Mouse (Mus musculus) forebrain, embryonic 16.5 days (tissue): ENCODE measurements at regions not wholly inside any gene's neighbourhood (a gene's known extent, or its start where the extent isn't known, plus 50 kb on each side); places are given as distances from the start of the nearest gene placed in this dataset.
A peak's percentile ranks its signal among the peaks of the same experiment; 100 is the strongest.

Source experiments
- ATAC-seq: fragments of 200-750 bp; cut with Nextera tagmentation; 2 replicates; pipeline ENCODE4 v1.8.0; 2017; ENCODE audit warnings: mild to moderate bottlenecking, moderate library complexity
- H3K27ac ChIP-seq: fragments of 300-500 bp; sonication (generic); 2 replicates; pipeline ENCODE4 v1.5.1; 2014; ENCODE audit warnings: low read length, control low read depth
- H3K27me3 ChIP-seq: fragments of 300-500 bp; sonication (generic); replicated peaks from 2 replicates; pipeline ENCODE4 v1.6.1; 2014; ENCODE audit warnings: low read length; ENCODE audit not compliant: control insufficient read depth, insufficient read depth
- H3K36me3 ChIP-seq: fragments of 300-500 bp; sonication (generic); 2 replicates; pipeline ENCODE4 v1.6.1; 2014; ENCODE audit not compliant: control insufficient read depth, insufficient read depth
- H3K4me1 ChIP-seq: fragments of 300-500 bp; sonication (generic); replicated peaks from 2 replicates; pipeline ENCODE4 v1.6.1; 2014; ENCODE audit warnings: low read length; ENCODE audit not compliant: control insufficient read depth, insufficient read depth
- H3K4me2 ChIP-seq: fragments of 300-500 bp; sonication (generic); 2 replicates; pipeline ENCODE4 v1.6.1; 2014; ENCODE audit warnings: mild to moderate bottlenecking, low read length, control low read depth
- H3K4me3 ChIP-seq: fragments of 300-500 bp; sonication (generic); replicated peaks from 2 replicates; pipeline ENCODE4 v1.5.1; 2014; ENCODE audit warnings: mild to moderate bottlenecking, low read length, control low read depth
- H3K9ac ChIP-seq: fragments of 300-500 bp; sonication (generic); replicated peaks from 2 replicates; pipeline ENCODE4 v1.6.1; 2014; ENCODE audit warnings: low read depth, low read length, control low read depth
- H3K9me3 ChIP-seq: fragments of 300-500 bp; sonication (generic); 2 replicates; pipeline ENCODE4 v1.6.1; 2016; ENCODE audit warnings: low read length; ENCODE audit not compliant: control insufficient read depth
- WGBS: fragments of 180-500 bp; shearing (Covaris S2); extraction: QIAGEN DNeasy Blood & Tissue Kit; methylation state at CpG from one replicate; pipeline ENCODE4 v1.1.7; 2014; 5-methylcytosine and 5-hydroxymethylcytosine counted together

DNA sequence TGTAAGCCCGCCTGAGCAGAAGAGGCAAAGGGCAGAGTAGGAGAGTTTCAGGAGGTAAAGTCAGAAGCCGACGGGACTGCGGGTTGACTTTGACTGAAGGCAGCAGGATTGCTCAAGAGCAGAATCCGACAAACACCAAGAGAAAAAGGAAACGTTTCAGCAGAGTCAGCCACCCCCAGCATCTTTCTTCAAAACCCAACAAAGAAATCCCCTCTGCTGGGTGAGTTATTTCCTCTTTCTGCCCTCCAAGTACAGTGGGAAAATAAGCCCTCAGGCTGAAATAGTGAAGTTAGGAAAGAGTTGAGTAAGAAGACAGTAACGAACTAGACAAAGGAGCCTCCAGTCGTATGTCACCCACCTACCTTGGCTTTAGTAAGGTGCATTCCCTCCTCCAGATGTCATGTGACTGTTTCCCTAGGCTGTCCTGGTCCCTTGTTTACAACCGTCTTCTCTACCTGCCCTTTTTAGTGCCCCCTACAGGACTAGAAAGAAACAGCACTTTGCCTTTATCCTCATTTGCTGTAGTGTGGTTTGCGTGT lies 196.9 kb downstream of the Dusp6 start:
- Histone ChIP-seq H3K4me3 (no peak overlapping the region), H3K9me3 (no peaks in the 10 kb centered on the region), H3K27ac (no peak overlapping the region), H3K36me3 (no peaks in the 10 kb centered on the region), H3K4me1 (peaks cover 8% of the 10 kb centered on the region), H3K9ac (no peak overlapping the region), H3K27me3 (no peaks in the 10 kb centered on the region), H3K4me2 (no peak overlapping the region)
- WGBS, result 50% methylated on average over 10 of the region's 10 CpGs
- ATAC-seq, result no peak; the same call in 1 of the 2 replicates

- Histone ChIP-seq H3K4me1 (peaks cover 8% of the 10 kb centered on the region), H3K27ac (no peak overlapping the region), H3K9me3 (no peaks in the 10 kb centered on the region), H3K4me3 (peak overlapping the region; percentile 44), H3K4me2 (peak overlapping the region; percentile 70), H3K9ac (peak overlapping the region; percentile 7; the same call in 1 of the 2 replicates), H3K36me3 (no peaks in the 10 kb centered on the region), H3K27me3 (no peaks in the 10 kb centered on the region)
- ATAC-seq, result peak; percentile 49
- 3% methylated on average over 17 of the region's 17 CpGs for WGBS
These were observed 197.9 kb downstream of the Dusp6 start for GRCm38 (mm10) chr10:99460847-99461445.

DNA sequence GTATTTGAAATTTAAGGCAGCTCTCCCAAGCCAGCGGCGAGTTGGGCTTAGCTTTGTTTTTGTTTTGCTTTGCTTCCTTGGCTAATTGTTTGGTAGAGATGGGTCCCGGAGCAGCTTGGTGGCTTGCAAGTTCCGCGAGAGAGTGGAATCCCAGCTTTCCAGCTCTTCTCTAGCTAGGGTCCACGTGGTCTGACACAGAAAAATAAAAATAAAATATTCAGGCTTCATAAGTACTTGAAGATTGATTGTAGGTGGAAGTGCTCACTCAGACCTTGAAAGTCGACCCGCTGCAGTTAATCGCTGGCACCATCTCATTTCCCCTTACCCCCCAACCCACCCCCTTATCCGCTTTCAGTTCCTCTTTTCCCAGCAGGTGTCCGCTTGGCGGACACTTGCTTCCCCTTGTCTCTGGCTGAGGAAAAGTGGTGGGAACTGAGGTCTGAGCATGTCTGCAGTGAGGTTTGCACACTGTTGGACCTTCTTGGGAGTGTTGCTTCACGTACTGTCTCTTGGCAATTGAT lies 198.5 kb downstream of the Dusp6 start:
- Histone ChIP-seq H3K4me3 (peak overlapping the region; percentile 44), H3K4me1 (peaks cover 8% of the 10 kb centered on the region), H3K9me3 (no peaks in the 10 kb centered on the region), H3K9ac (peak overlapping the region; percentile 7; the same call in 1 of the 2 replicates), H3K36me3 (no peaks in the 10 kb centered on the region), H3K4me2 (peak overlapping the region; percentile 70), H3K27ac (no peak overlapping the region), H3K27me3 (no peaks in the 10 kb centered on the region)
- WGBS, result 3% methylated on average over 13 of the region's 13 CpGs
- peak; percentile 55 for ATAC-seq

GRCm38 (mm10) chr10:99466695-99467094 lies 203.7 kb downstream of the Dusp6 start:
- H3K27me3 ChIP-seq, result no peaks in the 10 kb centered on the region
- WGBS, result 95% methylated on average over 1 of the region's 1 CpGs
- no peak overlapping the region for H3K4me3 ChIP-seq

GRCm38 (mm10) chr10:99467319-99467842 lies 204.3 kb downstream of the Dusp6 start:
- H3K27ac ChIP-seq, result no peak overlapping the region
- 69% methylated on average over 9 of the region's 9 CpGs for WGBS
- no peak overlapping the region for H3K9ac ChIP-seq
- H3K36me3 ChIP-seq, result no peaks in the 10 kb centered on the region
- no peaks in the 10 kb centered on the region for H3K27me3 ChIP-seq
- no peak overlapping the region for H3K4me3 ChIP-seq
- H3K4me1 ChIP-seq, result no peaks in the 10 kb centered on the region
- no peaks in the 10 kb centered on the region for H3K9me3 ChIP-seq
- no peak for ATAC-seq
- H3K4me2 ChIP-seq, result no peak overlapping the region

More at GRCm38 (mm10) chr10:99466695-99467094, 203.7 kb downstream of the Dusp6 start:
- Histone ChIP-seq H3K9ac (no peak overlapping the region), H3K4me1 (no peaks in the 10 kb centered on the region; the same call in 1 of the 2 replicates), H3K9me3 (no peaks in the 10 kb centered on the region), H3K27ac (no peak overlapping the region), H3K36me3 (no peaks in the 10 kb centered on the region), H3K4me2 (no peak overlapping the region)
- no peak for ATAC-seq

GRCm38 (mm10) chr10:99468971-99469370 lies 205.9 kb downstream of the Dusp6 start:
- Histone ChIP-seq H3K9ac (no peak overlapping the region), H3K27me3 (no peaks in the 10 kb centered on the region), H3K4me2 (no peak overlapping the region), H3K4me1 (no peaks in the 10 kb centered on the region), H3K9me3 (no peaks in the 10 kb centered on the region), H3K4me3 (no peak overlapping the region), H3K27ac (no peak overlapping the region), H3K36me3 (no peaks in the 10 kb centered on the region)
- ATAC-seq, result no peak
- WGBS, result 29% methylated on average over 3 of the region's 3 CpGs

DNA sequence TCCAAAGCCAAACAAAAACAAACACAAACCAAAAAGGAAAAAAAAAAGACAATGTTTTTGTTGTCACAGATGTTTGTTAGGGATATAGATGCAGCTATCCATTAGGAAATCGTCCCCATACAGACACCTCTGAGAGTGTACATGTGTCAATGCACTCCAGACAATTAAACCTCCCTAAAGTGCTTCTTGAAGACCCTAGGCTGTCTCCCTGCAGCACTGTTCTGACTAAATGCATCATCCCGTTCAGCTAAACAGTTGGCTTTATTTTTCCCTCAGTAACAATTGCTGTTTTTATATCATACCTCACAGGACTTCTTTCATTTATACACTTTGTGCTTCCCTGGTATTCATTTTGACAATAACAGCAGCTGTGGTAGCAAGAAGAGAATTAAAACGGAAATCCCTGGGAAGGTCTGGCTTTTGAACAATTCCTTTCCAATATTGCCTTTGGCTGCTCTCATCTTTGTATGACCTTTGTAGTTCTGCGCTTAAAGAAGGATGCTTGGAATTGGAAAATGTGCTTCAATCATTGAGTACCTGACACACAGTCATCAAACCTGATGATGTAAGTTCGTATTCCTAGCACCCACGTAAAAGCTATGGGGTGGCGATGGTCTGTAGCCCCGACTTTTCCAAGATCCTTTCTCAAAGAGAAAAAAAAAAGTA lies 208.9 kb downstream of the Dusp6 start:
- Histone ChIP-seq H3K9ac (no peak overlapping the region), H3K27me3 (no peaks in the 10 kb centered on the region), H3K36me3 (no peaks in the 10 kb centered on the region), H3K27ac (no peak overlapping the region), H3K4me2 (no peak overlapping the region), H3K9me3 (no peaks in the 10 kb centered on the region), H3K4me3 (no peak overlapping the region), H3K4me1 (no peaks in the 10 kb centered on the region)
- no peak for ATAC-seq
- WGBS, result 58% methylated on average over 8 of the region's 8 CpGs

DNA sequence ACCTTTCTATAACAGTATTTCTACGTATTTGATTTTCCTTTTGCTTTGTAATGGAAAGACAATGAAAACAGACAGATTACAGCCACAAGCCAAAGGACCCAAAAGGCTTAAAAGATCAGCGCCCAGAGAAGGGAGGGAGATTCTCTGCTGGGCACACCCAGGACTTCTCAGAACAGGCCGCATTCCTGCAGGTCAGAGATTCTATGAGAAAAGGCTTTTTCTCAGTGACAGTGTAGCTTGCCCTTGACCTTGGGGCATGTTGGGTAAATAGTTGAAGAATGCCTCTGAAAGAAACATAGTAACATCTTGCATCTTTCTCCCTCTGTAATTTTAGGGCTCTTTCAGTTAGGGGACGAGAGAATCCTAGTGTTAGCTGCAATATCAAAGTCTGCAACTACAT lies 209.8 kb downstream of the Dusp6 start:
- Histone ChIP-seq H3K36me3 (no peaks in the 10 kb centered on the region), H3K9ac (no peak overlapping the region), H3K9me3 (no peaks in the 10 kb centered on the region), H3K4me3 (no peak overlapping the region), H3K4me1 (no peaks in the 10 kb centered on the region; the same call in 1 of the 2 replicates), H3K4me2 (no peak overlapping the region), H3K27me3 (no peaks in the 10 kb centered on the region), H3K27ac (no peak overlapping the region)
- 43% methylated on average over 4 of the region's 4 CpGs for WGBS
- ATAC-seq, result no peak

- Histone ChIP-seq H3K4me2 (no peak overlapping the region), H3K9me3 (no peaks in the 10 kb centered on the region), H3K27ac (no peak overlapping the region), H3K9ac (no peak overlapping the region), H3K27me3 (no peaks in the 10 kb centered on the region), H3K4me3 (no peak overlapping the region), H3K4me1 (peaks cover 4% of the 10 kb centered on the region; the same call in 1 of the 2 replicates), H3K36me3 (no peaks in the 10 kb centered on the region)
- WGBS, result 89% methylated on average over 9 of the region's 9 CpGs
- no peak for ATAC-seq
These were observed 210.7 kb downstream of the Dusp6 start for GRCm38 (mm10) chr10:99473758-99474157.
